ENCODE assay signal across 8 mouse cellular contexts in genomic region chr17:34398711-34399393, GRCm38 (mm10). TPM values are rescaled to one million over a fixed set of nuclear protein-coding genes. Genes with fewer than 3 reads are reported as not detected.
A peak's percentile ranks its signal among the peaks of the same experiment; 100 is the strongest.
DNase-seq lines count a peak whose midpoint lies in the region; ATAC-seq lines count a peak whose summit lies in the region.

Gene BC051142, plus strand, starts transcription at chr17:34398820.

- H3K27me3 ChIP-seq in forebrain, embryonic 16.5 days (replicated peaks; ENCODE audit: control insufficient read depth, insufficient read depth, low read length): no peaks in the 10 kb centered on the region
- no peaks in the 10 kb centered on the region; the same call in 1 of the 2 replicates for H3K27me3 ChIP-seq in neural tube, embryonic 15.5 days (replicated peaks)

- no peaks in the 10 kb centered on the region for H3K4me1 ChIP-seq in forebrain, embryonic 16.5 days (replicated peaks; ENCODE audit: control insufficient read depth, insufficient read depth, low read length)
- peaks cover 9% of the 10 kb centered on the region for H3K4me1 ChIP-seq in neural tube, embryonic 15.5 days

- 6% methylated on average over 34 of the region's 34 CpGs for WGBS in forebrain, embryonic 16.5 days
- 10% methylated on average over 34 of the region's 34 CpGs for WGBS in neural tube, embryonic 15.5 days

- peak; percentile 51 to 69 for DNase-seq in CD8-positive naive resting alpha-beta T cell, adult 2 months (ENCODE audit: low read depth in 2 of 2, low spot score in 2 of 2)
- peak; percentile 75 for DNase-seq in heart, postnatal 36 days
- peak; percentile 82 to 92 for DNase-seq in layer of hippocampus, adult 18-20 months (ENCODE audit: low spot score in 2 of 2)
- peak; percentile 86 to 90 for DNase-seq in lung, adult 18-20 months
- peak; percentile 77 for DNase-seq in testis, postnatal 10 days (ENCODE audit: low spot score)

- H3K36me3 ChIP-seq in forebrain, embryonic 16.5 days (ENCODE audit: control insufficient read depth, insufficient read depth): no peaks in the 10 kb centered on the region
- H3K36me3 ChIP-seq in neural tube, embryonic 15.5 days: no peaks in the 10 kb centered on the region

- H3K4me2 ChIP-seq in forebrain, embryonic 16.5 days (ENCODE audit: low read length): peak within 1 kb of the TSS; percentile 66
- H3K4me2 ChIP-seq in neural tube, embryonic 15.5 days: peak within 1 kb of the TSS; percentile 68

- peak within 1 kb of the TSS; percentile 89 for H3K9ac ChIP-seq in forebrain, embryonic 16.5 days (replicated peaks; ENCODE audit: low read depth, low read length)
- H3K9ac ChIP-seq in neural tube, embryonic 15.5 days (replicated peaks): peak within 1 kb of the TSS; percentile 76

- no peaks in the 10 kb centered on the region for H3K9me3 ChIP-seq in forebrain, embryonic 16.5 days (ENCODE audit: control insufficient read depth, low read length)
- H3K9me3 ChIP-seq in neural tube, embryonic 15.5 days (replicated peaks): no peaks in the 10 kb centered on the region

- ATAC-seq in cerebellum, adult (ENCODE audit: insufficient number of reproducible peaks, low FRiP score, low TSS enrichment): peak; percentile 99
- ATAC-seq in forebrain, embryonic 16.5 days: peak; percentile 99
- ATAC-seq in neural tube, embryonic 15.5 days (ENCODE audit: low FRiP score): peak; percentile 98

- intact Hi-C loops in heart, postnatal 36 days (cut with DNase I): no loop called here

- H3K4me3 ChIP-seq in forebrain, embryonic 16.5 days (replicated peaks; ENCODE audit: low read length): peak within 1 kb of the TSS; percentile 73
- H3K4me3 ChIP-seq in neural tube, embryonic 15.5 days (replicated peaks): peak within 1 kb of the TSS; percentile 64

- H3K27ac ChIP-seq in forebrain, embryonic 16.5 days (ENCODE audit: low read length): peak within 1 kb of the TSS; percentile 98
- H3K27ac ChIP-seq in neural tube, embryonic 15.5 days (replicated peaks): peak within 1 kb of the TSS; percentile 99

RNA-seq across cellular contexts. Expression of gene BC051142, which starts in this region (rescaled TPM):
- polyA plus RNA-seq in forebrain, embryonic 16.5 days (2015; fragmentation: Nextera tagmentation; extraction: Ambion mirVana): 2.6 and 4.4 TPM in 2 replicates
- total RNA-seq in heart, postnatal 36 days (2021): not detected
- total RNA-seq in layer of hippocampus, adult 18-20 months (2021): 1 to 10 TPM; 2.1 to 4.5 TPM
- polyA plus RNA-seq in neural tube, embryonic 15.5 days (2015; fragmentation: Nextera tagmentation; extraction: Ambion mirVana): 5.1 and 5.5 TPM in 2 replicates

Comparison
In these comparisons a context has a peak if more than half of its experiments do, and no peak if none do; other contexts are left out.
1. Peak in every context shown above with its lines: DNase-seq, ATAC-seq, H3K4me3 ChIP-seq and H3K27ac ChIP-seq.
2. Peak in DNase-seq in heart, postnatal 36 days; RNA of the gene not detected or under 1 TPM.